Mouse (Mus musculus) liver, embryonic 12.5 days (tissue): ENCODE data around the gene Igf2. TPM values are rescaled to one million over a fixed set of nuclear protein-coding genes. Genes with fewer than 3 reads are reported as not detected.

Experiments
- ATAC-seq: fragments of 200-750 bp; cut with Nextera tagmentation; 2 replicates; pipeline ENCODE4 v1.8.0; 2017; ENCODE audit warnings: moderate number of reproducible peaks, mild to moderate bottlenecking, moderate library complexity
- H3K27ac ChIP-seq: fragments of 300-500 bp; sonication (generic); 2 replicates; pipeline ENCODE4 v1.5.1; 2016; ENCODE audit warnings: mild to moderate bottlenecking
- H3K27me3 ChIP-seq: fragments of 300-500 bp; sonication (generic); replicated peaks from 2 replicates; pipeline ENCODE4 v1.6.1; 2016; ENCODE audit warnings: mild to moderate bottlenecking, moderate library complexity
- H3K36me3 ChIP-seq: fragments of 300-500 bp; sonication (generic); 2 replicates; pipeline ENCODE4 v1.6.1; 2016; ENCODE audit warnings: mild to moderate bottlenecking, moderate library complexity
- H3K4me1 ChIP-seq: fragments of 300-500 bp; sonication (generic); 2 replicates; pipeline ENCODE4 v1.6.1; 2016
- H3K4me2 ChIP-seq: fragments of 300-500 bp; sonication (generic); 2 replicates; pipeline ENCODE4 v1.6.1; 2016; ENCODE audit warnings: mild to moderate bottlenecking, moderate library complexity
- H3K4me3 ChIP-seq: fragments of 300-500 bp; sonication (generic); 2 replicates; pipeline ENCODE4 v1.5.1; 2016; ENCODE audit warnings: mild to moderate bottlenecking, moderate library complexity
- H3K9ac ChIP-seq: fragments of 300-500 bp; sonication (generic); 2 replicates; pipeline ENCODE4 v1.6.1; 2016; ENCODE audit warnings: mild to moderate bottlenecking, moderate library complexity
- H3K9me3 ChIP-seq: fragments of 300-500 bp; sonication (generic); replicated peaks from 2 replicates; pipeline ENCODE4 v1.6.1; 2016; ENCODE audit warnings: mild to moderate bottlenecking, moderate library complexity
- WGBS: fragments of 180-500 bp; shearing (Covaris S2); methylation state at CpG from one replicate; pipeline ENCODE4 v1.1.7; 2016; ENCODE audit not compliant: insufficient replicate concordance; 5-methylcytosine and 5-hydroxymethylcytosine counted together
- microRNA counts: library from miRNA; unstranded; fragments of <30 nt; microRNA quantifications from one replicate; lab custom pipeline; 2017
- microRNA-seq: library from miRNA; unstranded; fragments of <30 nt; microRNA quantifications from one replicate; pipeline ENCODE4, GENCODE M21; 2017
- polyA plus RNA-seq: library from polyadenylated mRNA; unstranded; fragments of >200 nt; fragmentation: Nextera tagmentation; extraction: Ambion mirVana; gene quantifications from 2 replicates; pipeline ENCODE4 v1.2.1, GENCODE M21; 2016

Igf2 gene
- polyA plus RNA-seq, 1 experiment from 2014 or later, result 354 TPM

DNA sequence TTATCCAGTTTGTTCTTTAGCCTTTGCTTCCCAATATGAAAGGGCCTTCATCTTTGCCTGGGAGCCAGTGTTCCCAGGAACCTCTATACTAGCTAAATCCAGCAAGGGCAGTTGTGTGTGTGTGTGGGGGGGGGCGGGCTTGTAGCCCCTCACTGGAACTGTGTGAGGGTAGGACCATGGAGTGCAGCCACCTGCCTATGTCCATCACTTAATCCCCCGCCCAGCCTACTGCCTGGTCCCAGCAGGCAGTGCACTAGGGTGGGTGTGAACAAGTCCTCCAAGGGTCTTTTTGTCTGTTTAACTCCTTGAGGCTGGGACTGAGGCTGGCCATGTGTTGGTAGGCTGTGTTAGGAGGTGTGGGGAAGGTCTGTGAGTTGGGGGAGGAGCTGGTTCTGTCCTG, 53.5 kb downstream of the Igf2 start:
- H3K4me3 ChIP-seq, result no peak overlapping the region
- H3K27me3 ChIP-seq, result no peaks in the 10 kb centered on the region; the same call in none of the 2 replicates
- no peaks in the 10 kb centered on the region for H3K36me3 ChIP-seq
- peaks cover 29% of the 10 kb centered on the region for H3K4me1 ChIP-seq
- no peak for ATAC-seq
- H3K9me3 ChIP-seq, result no peaks in the 10 kb centered on the region
- H3K27ac ChIP-seq, result no peak overlapping the region
- 56% methylated on average over 2 of the region's 2 CpGs for whole genome bisulfite sequencing
- no peak overlapping the region for H3K4me2 ChIP-seq
- no peak overlapping the region for H3K9ac ChIP-seq

DNA sequence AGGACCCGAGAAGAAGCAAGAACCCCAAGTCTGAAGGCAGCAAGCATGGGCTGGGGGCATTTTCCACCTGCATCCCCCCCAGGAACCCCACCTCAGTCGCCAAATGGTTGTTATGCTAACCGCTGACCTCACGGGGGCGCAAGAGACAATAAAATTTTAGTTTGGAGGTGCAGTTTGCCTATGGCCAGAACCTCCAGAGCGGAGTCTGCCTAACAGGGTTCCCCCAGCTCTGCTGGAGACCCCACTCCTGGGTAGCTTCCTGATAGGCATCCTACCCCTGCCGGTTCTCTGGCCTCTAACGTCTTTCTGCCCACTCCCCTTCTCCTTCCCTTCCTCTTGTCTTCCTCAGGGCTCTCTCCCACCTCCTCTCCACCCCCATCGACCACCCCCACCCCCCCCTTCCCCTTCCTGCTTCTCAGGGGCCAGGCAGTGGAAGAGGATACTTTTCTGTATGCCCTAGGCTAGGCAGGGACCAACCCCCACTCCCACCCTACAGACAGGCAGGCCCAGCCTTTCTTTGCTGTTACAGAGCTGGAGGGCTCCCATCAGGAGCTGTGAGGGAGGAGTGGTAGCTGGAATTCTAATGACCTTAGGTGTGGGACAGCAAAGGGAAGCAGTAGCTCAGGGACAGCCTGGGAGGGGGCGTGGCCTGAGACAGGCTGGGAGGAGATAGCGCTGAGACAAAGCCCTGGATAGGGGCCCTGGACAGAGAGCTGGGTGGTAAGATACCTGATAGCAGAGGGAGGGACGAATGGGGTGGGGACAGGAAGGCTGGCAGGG, 55.8 kb downstream of the Igf2 start:
- Histone ChIP-seq H3K9me3 (no peaks in the 10 kb centered on the region), H3K4me2 (peak overlapping the region; percentile 71), H3K27ac (peak overlapping the region; percentile 79), H3K9ac (peak overlapping the region; percentile 55), H3K27me3 (no peaks in the 10 kb centered on the region; the same call in 1 of the 2 replicates), H3K4me3 (peak overlapping the region; percentile 37), H3K4me1 (peaks cover 29% of the 10 kb centered on the region), H3K36me3 (no peaks in the 10 kb centered on the region)
- peak; percentile 96 for ATAC-seq
- 0% methylated on average over 12 of the region's 12 CpGs for WGBS

DNA sequence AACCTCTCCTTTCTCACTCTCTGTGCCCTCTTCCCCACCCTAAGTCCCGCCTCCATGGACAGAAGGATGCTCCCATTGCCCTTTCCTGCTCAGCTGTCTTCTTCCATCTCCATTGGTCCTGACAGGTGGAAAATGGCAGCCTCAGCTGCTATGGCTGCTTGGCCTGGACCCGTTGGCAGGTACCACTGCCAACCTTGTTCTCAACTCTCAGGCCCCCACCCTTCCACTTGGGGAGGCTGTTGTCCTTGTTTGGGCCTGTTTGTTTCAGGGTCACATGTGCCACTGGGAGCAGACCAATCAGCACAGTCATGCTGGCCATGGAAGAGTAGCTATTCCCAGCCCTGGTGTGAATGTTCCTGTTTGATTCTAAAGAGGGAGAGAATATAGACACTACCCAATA, 65.7 kb downstream of the Igf2 start:
- no peak overlapping the region for H3K4me2 ChIP-seq
- no peak overlapping the region for H3K4me3 ChIP-seq
- WGBS, result 40% methylated on average over 2 of the region's 2 CpGs
- ATAC-seq, result no peak
- no peaks in the 10 kb centered on the region for H3K36me3 ChIP-seq
- no peak overlapping the region for H3K27ac ChIP-seq
- H3K4me1 ChIP-seq, result no peaks in the 10 kb centered on the region; the same call in 1 of the 2 replicates
- H3K27me3 ChIP-seq, result peaks cover 24% of the 10 kb centered on the region
- no peaks in the 10 kb centered on the region for H3K9me3 ChIP-seq
- no peak overlapping the region for H3K9ac ChIP-seq

MicroRNA genes within 50 kb of the gene (microRNA counts, 519-probe panel; counts per million panel counts)
- microRNA mmu-miR-483 (lab: Ali Mortazavi, UCI), result 582 counts per million, percentile 70 among the panel's probes with 10 or more counts

Small RNA genes within 50 kb of the gene (microRNA-seq; reads per million reads assigned to microRNA genes)
- gene Mir483, result 3,787 reads per million, percentile 87 among the genes with 10 or more reads in this experiment

Other genes with a start within 250 kb of the Igf2 start
- not detected in 2 replicates for gene Syt8, start 232.0 kb downstream of the Igf2 start, polyA plus RNA-seq
- 1.8 and 2.4 TPM in 2 replicates for gene Tnni2, start 225.0 kb downstream of the Igf2 start, polyA plus RNA-seq
- gene Lsp1, start 206.0 kb downstream of the Igf2 start, polyA plus RNA-seq, result 16.7 and 17.0 TPM in 2 replicates
- 0.51 TPM in 1 of 2 replicates, not detected in the other for gene Tnnt3, start 168.0 kb downstream of the Igf2 start, polyA plus RNA-seq
- gene Mrpl23, start 134.1 kb downstream of the Igf2 start, polyA plus RNA-seq, result 10.4 and 14.4 TPM in 2 replicates
- not detected in 2 replicates for gene Gm49394, start 3.1 kb upstream of the Igf2 start, polyA plus RNA-seq
- not detected in 2 replicates for gene Ins2, start 76.6 kb upstream of the Igf2 start, polyA plus RNA-seq